In the genomic region with DNA sequence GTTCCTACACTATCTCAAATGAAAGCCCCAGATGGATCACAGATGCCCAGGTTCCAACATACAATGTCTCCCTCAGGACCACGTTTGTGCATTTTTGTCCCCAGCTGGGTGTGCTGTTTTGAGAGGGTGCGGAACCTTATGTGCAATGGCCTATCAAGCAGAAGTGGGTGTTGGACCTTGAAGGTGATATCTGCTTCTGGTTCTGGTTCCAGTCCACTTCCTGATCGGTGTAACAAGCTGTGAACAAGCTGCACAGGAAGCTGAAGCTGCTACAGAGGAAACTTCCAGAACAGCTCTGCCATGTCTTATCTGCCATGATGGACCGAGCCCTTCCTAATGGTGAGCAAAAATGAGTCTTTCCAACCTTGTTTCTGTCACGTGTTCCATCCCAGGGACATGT, we compare ENCODE assay signal across 33 mouse cellular contexts. TPM values are rescaled to one million over a fixed set of nuclear protein-coding genes. Genes with fewer than 3 reads are reported as not detected.
"Had no signal": no experiment of that assay in that cellular context is flagged by ENCODE, and none has a peak within 500 bp of the region (broad histone marks: within the 10 kb centered on the region; RNA-seq: fewer than 3 reads in every experiment).

No protein-coding gene starts in this region.

- H3K4me1 ChIP-seq: heart, embryonic 10.5 days; heart, embryonic 12.5 days; heart, embryonic 13.5 days; hindbrain, embryonic 13.5 days; hindbrain, embryonic 15.5 days; intestine, embryonic 15.5 days had no signal

- H3K36me3 ChIP-seq: heart, embryonic 10.5 days; heart, embryonic 12.5 days; heart, embryonic 13.5 days; heart, embryonic 15.5 days; hindbrain, embryonic 10.5 days; hindbrain, embryonic 12.5 days; hindbrain, embryonic 13.5 days; hindbrain, embryonic 15.5 days; intestine, embryonic 15.5 days; kidney, embryonic 15.5 days had no signal

- H3K27ac ChIP-seq: heart, embryonic 10.5 days; heart, embryonic 13.5 days; heart, embryonic 15.5 days; hindbrain, embryonic 10.5 days; hindbrain, embryonic 12.5 days; hindbrain, embryonic 13.5 days; hindbrain, embryonic 14.5 days; hindbrain, embryonic 15.5 days; hindbrain, postnatal 0 days; intestine, embryonic 15.5 days; kidney, embryonic 15.5 days; kidney, postnatal 0 days; layer of hippocampus, adult 2 months had no signal

- H3K4me3 ChIP-seq: heart, embryonic 10.5 days; heart, embryonic 12.5 days; heart, embryonic 13.5 days; heart, embryonic 15.5 days; hindbrain, embryonic 10.5 days; hindbrain, embryonic 12.5 days; hindbrain, embryonic 13.5 days; hindbrain, embryonic 15.5 days; intestine, embryonic 15.5 days; kidney, embryonic 15.5 days; layer of hippocampus, adult 2 months had no signal

- DNase-seq: heart, postnatal 10 days; heart, postnatal 14 days; heart, postnatal 4 days; kidney, adult 11 months; kidney, adult 18-20 months; kidney, adult 2 months; kidney, adult 8-10 months; kidney, adult 9 months; kidney, postnatal 10 days; kidney, postnatal 14 days; kidney, postnatal 25 days; kidney, postnatal 36 days; kidney, postnatal 4 days; layer of hippocampus, adult 9-11 months; layer of hippocampus, postnatal 36 days had no signal

- H3K27me3 ChIP-seq: intestine, embryonic 15.5 days had no signal

RNA-seq across cellular contexts. Expression of a gene that starts 17.8 kb away (rescaled TPM):
- polyA plus RNA-seq: heart, embryonic 10.5 days; heart, embryonic 11.5 days; heart, embryonic 13.5 days; heart, embryonic 14.5 days; hindbrain, embryonic 11.5 days; hindbrain, embryonic 12.5 days; hindbrain, embryonic 14.5 days; kidney, embryonic 14.5 days had no signal

RNA-seq across cellular contexts. Expression of a gene that starts 31.1 kb away (rescaled TPM):
- polyA plus RNA-seq: heart, embryonic 11.5 days; hindbrain, embryonic 10.5 days; hindbrain, embryonic 11.5 days had no signal
